Mouse (Mus musculus) liver, adult 2 months (tissue): Measurements from ENCODE around the gene BC004004.

Experiments used
- CTCF ChIP-seq: fragments of 200-500 bp; IDR thresholded peaks from 2 replicates; pipeline ENCODE4 v1.5.1; 2011; ENCODE audit warnings: low read depth, low read length, control low read depth
- POLR2A ChIP-seq: fragments of 200-500 bp; IDR thresholded peaks from 2 replicates; pipeline ENCODE4 v1.6.1; 2011; ENCODE audit warnings: low read length, control low read depth; ENCODE audit not compliant: insufficient read depth; ENCODE audit errors: extremely low read depth

- TF ChIP-seq POLR2A (no peak), CTCF (no peak)
Observed at GRCm38 (mm10) chr17:29305871-29306270, 37.3 kb downstream of the BC004004 start.
